Mouse (Mus musculus) liver, embryonic 14.5 days (tissue): ENCODE data around the gene Col2a1. TPM values are rescaled to one million over a fixed set of nuclear protein-coding genes. Genes with fewer than 3 reads are reported as not detected.
A peak's percentile ranks its signal among the peaks of the same experiment; 100 is the strongest.

Experiments
- ATAC-seq: fragments of 200-750 bp; cut with Nextera tagmentation; 2 replicates; pipeline ENCODE4 v1.8.0; 2017; ENCODE audit warnings: moderate number of reproducible peaks, mild to moderate bottlenecking, moderate library complexity; ENCODE audit not compliant: insufficient read depth
- DNase-seq, 3 experiments: peaks; one replicate each; pipeline ENCODE4 v3.0.0-alpha.2; 2012 to 2013; ENCODE audit warnings: low read depth in 3 of 3, low spot score in 3 of 3
- H3K27ac ChIP-seq: fragments of 300-500 bp; sonication (generic); 2 replicates; pipeline ENCODE4 v1.5.1; 2014; ENCODE audit warnings: moderate library complexity, mild to moderate bottlenecking, control low read depth, inconsistent platforms
- H3K27me3 ChIP-seq: fragments of 300-500 bp; sonication (generic); 2 replicates; pipeline ENCODE4 v1.6.1; 2014; ENCODE audit warnings: mild to moderate bottlenecking, low read length, moderate library complexity; ENCODE audit not compliant: control insufficient read depth, insufficient read depth
- H3K36me3 ChIP-seq: fragments of 300-500 bp; sonication (generic); replicated peaks from 2 replicates; pipeline ENCODE4 v1.6.1; 2014; ENCODE audit warnings: low read depth; ENCODE audit not compliant: control insufficient read depth, insufficient read depth
- H3K4me1 ChIP-seq, 2 experiments: fragments of 200-500 bp in 1 of 2; fragments of 300-500 bp in 1 of 2; sonication (generic) in 1 of 2; replicated peaks; 2 replicates each; pipeline ENCODE4 v1.6.1; 2012 to 2014; ENCODE audit warnings: antibody characterized with exemption in 1 of 2, inconsistent platforms in 1 of 2, low read length in 1 of 2; ENCODE audit not compliant: control insufficient read depth in 2 of 2, insufficient read depth in 2 of 2
- H3K4me2 ChIP-seq: fragments of 300-500 bp; sonication (generic); 2 replicates; pipeline ENCODE4 v1.6.1; 2014; ENCODE audit warnings: low read depth, mild to moderate bottlenecking, control low read depth, moderate library complexity
- H3K4me3 ChIP-seq, 2 experiments: fragments of 200-500 bp in 1 of 2; fragments of 300-500 bp in 1 of 2; sonication (generic) in 1 of 2; 2 replicates each; pipeline ENCODE4 v1.5.1; 2012 to 2014; ENCODE audit warnings: low read depth in 2 of 2, low read length in 2 of 2, mild to moderate bottlenecking in 2 of 2, control low read depth in 1 of 2, inconsistent platforms in 1 of 2, moderate library complexity in 1 of 2; ENCODE audit not compliant: insufficient read depth in 1 of 2
- H3K9ac ChIP-seq: fragments of 300-500 bp; sonication (generic); replicated peaks from 2 replicates; pipeline ENCODE4 v1.6.1; 2014; ENCODE audit warnings: mild to moderate bottlenecking, control low read depth, moderate library complexity
- H3K9me3 ChIP-seq: fragments of 300-500 bp; sonication (generic); 2 replicates; pipeline ENCODE4 v1.6.1; 2016; ENCODE audit warnings: low read length, mixed read lengths; ENCODE audit not compliant: control insufficient read depth
- CTCF ChIP-seq: IDR thresholded peaks from 2 replicates; pipeline ENCODE4 v1.5.1; 2016; ENCODE audit warnings: antibody characterized with exemption, low read depth, control low read depth
- EP300 ChIP-seq: IDR thresholded peaks from 2 replicates; pipeline ENCODE4 v1.6.1; 2016; ENCODE audit warnings: antibody characterized with exemption, low read depth
- WGBS: fragments of 180-500 bp; shearing (Covaris S2); extraction: QIAGEN DNeasy Blood & Tissue Kit; methylation state at CpG from one replicate; pipeline ENCODE4 v1.1.7; 2014; ENCODE audit not compliant: insufficient replicate concordance; 5-methylcytosine and 5-hydroxymethylcytosine counted together
- polyA plus RNA-seq, 2 experiments: library from polyadenylated mRNA; depleted of rRNA in 1 of 2; stranded (reverse) in 1 of 2; unstranded in 1 of 2; fragments of >200 nt; fragmentation: Nextera tagmentation in 1 of 2; extraction: Ambion mirVana in 1 of 2; gene quantifications; 2 replicates each; pipeline versions ENCODE4 v1.2.1 to v1.2.3; 2012 to 2014

Gene Col2a1
- polyA plus RNA-seq, 2 experiments = 0.04 to 0.56 TPM

- no peak for ATAC-seq
- no peak for DNase-seq
Measured at GRCm38 (mm10) chr15:97952889-97953189, 51.7 kb downstream of the Col2a1 start.

GRCm38 (mm10) chr15:97952137-97952888 is 52.2 kb downstream of the Col2a1 start:
- H3K9ac ChIP-seq = no peak overlapping the region
- TF ChIP-seq EP300 (no peak), CTCF (peak; percentile 98)
- no peaks in the 10 kb centered on the region for H3K9me3 ChIP-seq
- no peak overlapping the region for H3K27ac ChIP-seq
- ATAC-seq (no peak), DNase-seq (peak in 2 of 3 experiments; percentile 27 to 28)
- H3K27me3 ChIP-seq = no peaks in the 10 kb centered on the region
- H3K36me3 ChIP-seq = no peaks in the 10 kb centered on the region
- no peaks in the 10 kb centered on the region for H3K4me1 ChIP-seq
- WGBS = 14% methylated on average over 16 of the region's 16 CpGs
- H3K4me2 ChIP-seq = no peak overlapping the region
- H3K4me3 ChIP-seq = no peak overlapping the region

More at GRCm38 (mm10) chr15:97952889-97953189, 51.7 kb downstream of the Col2a1 start:
- WGBS = 54% methylated on average over 4 of the region's 4 CpGs
- TF ChIP-seq EP300 = no peak
- TF ChIP-seq CTCF = no peak
- Histone ChIP-seq H3K9ac (no peak overlapping the region), H3K4me1 (no peaks in the 10 kb centered on the region), H3K9me3 (no peaks in the 10 kb centered on the region), H3K4me2 (no peak overlapping the region), H3K27ac (no peak overlapping the region), H3K36me3 (no peaks in the 10 kb centered on the region), H3K27me3 (no peaks in the 10 kb centered on the region), H3K4me3 (no peak overlapping the region)

- Histone ChIP-seq H3K9me3 (no peaks in the 10 kb centered on the region), H3K36me3 (no peaks in the 10 kb centered on the region), H3K27ac (no peak overlapping the region), H3K4me3 (no peak overlapping the region), H3K27me3 (no peaks in the 10 kb centered on the region), H3K9ac (no peak overlapping the region), H3K4me1 (no peaks in the 10 kb centered on the region), H3K4me2 (no peak overlapping the region)
- DNase-seq (no peak), ATAC-seq (no peak)
- TF ChIP-seq EP300 = no peak
- no peak for TF ChIP-seq CTCF
- WGBS = 54% methylated on average over 7 of the region's 7 CpGs
Measured at GRCm38 (mm10) chr15:97950240-97950639, 54.3 kb downstream of the Col2a1 start.

GRCm38 (mm10) chr15:97949706-97950105 is 54.8 kb downstream of the Col2a1 start:
- Histone ChIP-seq H3K9me3 (no peaks in the 10 kb centered on the region), H3K36me3 (no peaks in the 10 kb centered on the region), H3K27me3 (no peaks in the 10 kb centered on the region), H3K27ac (no peak overlapping the region), H3K9ac (no peak overlapping the region), H3K4me1 (no peaks in the 10 kb centered on the region), H3K4me3 (no peak overlapping the region), H3K4me2 (no peak overlapping the region)
- ATAC-seq = no peak
- no peak for TF ChIP-seq CTCF
- no peak for TF ChIP-seq EP300
- no peak for DNase-seq
- 19% methylated on average over 3 of the region's 3 CpGs for WGBS

GRCm38 (mm10) chr15:97948720-97949119 is 55.8 kb downstream of the Col2a1 start:
- WGBS = 52% methylated on average over 7 of the region's 7 CpGs

More at GRCm38 (mm10) chr15:97948720-97949119, 55.8 kb downstream of the Col2a1 start:
- H3K4me3 ChIP-seq = no peak overlapping the region
- no peaks in the 10 kb centered on the region for H3K36me3 ChIP-seq
- TF ChIP-seq CTCF = no peak
- no peak for TF ChIP-seq EP300
- no peak overlapping the region for H3K9ac ChIP-seq
- no peaks in the 10 kb centered on the region for H3K27me3 ChIP-seq
- H3K27ac ChIP-seq = no peak overlapping the region
- H3K4me1 ChIP-seq = no peaks in the 10 kb centered on the region
- no peak for ATAC-seq
- no peak for DNase-seq
- no peaks in the 10 kb centered on the region for H3K9me3 ChIP-seq
- no peak overlapping the region for H3K4me2 ChIP-seq
